Mouse (Mus musculus): Measurements from ENCODE around the gene Ccdc106.

- TF ChIP-seq CTCF (IDR thresholded peaks at IDR 0.05; ENCODE audit: control insufficient read depth, insufficient read depth, insufficient read length) (no peak), MAX (IDR thresholded peaks at IDR 0.05) (no peak), CEBPB (IDR thresholded peaks at IDR 0.05; ENCODE audit: low read depth) (no peak), USF1 (IDR thresholded peaks at IDR 0.05; ENCODE audit: low read depth) (no peak), MYOG (IDR thresholded peaks at IDR 0.05; ENCODE audit: control insufficient read depth, extremely low read depth, insufficient read length) (no peak), FOSL1 (IDR thresholded peaks at IDR 0.05; ENCODE audit: insufficient read depth, low read length, poor library complexity, severe bottlenecking) (no peak)
These were observed 24.1 kb upstream of the Ccdc106 start, which contains the start of gene Zfp579 for GRCm38 (mm10) chr7:4996003-4996895.
